Mouse (Mus musculus): ENCODE data around the gene Adam1b. TPM values are rescaled to one million over a fixed set of nuclear protein-coding genes. Genes with fewer than 3 reads are reported as not detected.
A peak's percentile ranks its signal among the peaks of the same experiment; 100 is the strongest.

The Adam1b gene
- polyA plus RNA-seq (2015; fragmentation: Nextera tagmentation; extraction: Ambion mirVana): 0.08 TPM in 1 of 2 replicates, not detected in the other

DNA sequence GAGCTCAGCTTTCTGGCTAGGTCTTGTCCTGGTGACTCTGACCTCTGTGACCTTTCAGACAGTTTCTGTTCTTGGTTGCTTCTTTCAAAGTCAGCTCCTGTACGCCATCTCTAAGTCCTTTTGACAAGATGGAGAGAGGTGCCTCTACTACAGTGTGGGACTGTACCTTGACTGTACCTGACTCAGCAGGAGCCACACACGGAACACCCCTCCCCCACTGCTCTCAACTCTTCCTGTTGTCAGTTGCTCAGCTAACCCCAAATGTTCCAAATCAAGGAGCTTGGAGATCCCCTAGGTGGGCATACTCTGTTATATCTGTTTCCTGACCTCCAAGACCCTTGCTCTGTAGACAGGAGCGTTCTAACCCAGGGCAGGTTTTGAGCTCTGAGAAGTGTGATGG lies at the start of gene Adam1b:
Gene Adam1b, minus strand, starts transcription at position 205 of the 400 bp plus-strand sequence.
- no peak within 1 kb of the TSS for H3K9ac ChIP-seq (replicated peaks)
- no peak within 1 kb of the TSS for H3K4me3 ChIP-seq
- ATAC-seq (replicated peaks): no peak
- H3K9me3 ChIP-seq: no peaks in the 10 kb centered on the region
- no peaks in the 10 kb centered on the region for H3K27me3 ChIP-seq
- no peaks in the 10 kb centered on the region for H3K4me1 ChIP-seq
- H3K36me3 ChIP-seq: no peaks in the 10 kb centered on the region
- 91% methylated on average over 3 of the region's 3 CpGs for WGBS
- no peak within 1 kb of the TSS for H3K4me2 ChIP-seq (replicated peaks)
- no peak within 1 kb of the TSS for H3K27ac ChIP-seq (replicated peaks)

DNA sequence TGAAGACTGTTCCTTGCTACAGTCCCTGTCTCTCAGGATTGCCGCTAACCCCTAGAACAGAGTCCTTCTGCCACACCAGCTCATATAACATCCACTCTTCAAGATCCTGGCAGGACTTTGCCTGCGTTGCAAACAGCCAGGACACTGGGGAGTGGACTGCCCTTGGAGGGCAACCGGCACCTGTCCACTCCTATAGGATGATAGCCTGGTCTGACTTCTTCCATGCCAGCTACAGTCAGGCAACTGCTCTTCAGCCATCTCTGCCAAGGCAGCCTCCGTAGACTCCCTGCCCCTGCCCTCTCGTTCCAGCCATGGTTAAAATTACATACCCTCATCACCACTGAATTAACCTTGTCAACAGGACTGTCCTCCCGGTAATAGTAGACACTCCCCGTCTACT lies 46.0 kb upstream of the Adam1b start:
- no peaks in the 10 kb centered on the region for H3K27me3 ChIP-seq
- 90% methylated on average over 7 of the region's 7 CpGs for WGBS
- ATAC-seq (replicated peaks): no peak
- no peaks in the 10 kb centered on the region for H3K36me3 ChIP-seq
- H3K4me1 ChIP-seq: peaks cover 14% of the 10 kb centered on the region
- no peak overlapping the region for H3K27ac ChIP-seq (replicated peaks)
- no peaks in the 10 kb centered on the region for H3K9me3 ChIP-seq
- H3K4me2 ChIP-seq (replicated peaks): no peak overlapping the region
- H3K4me3 ChIP-seq: no peak overlapping the region
- no peak overlapping the region for H3K9ac ChIP-seq (replicated peaks)

DNA sequence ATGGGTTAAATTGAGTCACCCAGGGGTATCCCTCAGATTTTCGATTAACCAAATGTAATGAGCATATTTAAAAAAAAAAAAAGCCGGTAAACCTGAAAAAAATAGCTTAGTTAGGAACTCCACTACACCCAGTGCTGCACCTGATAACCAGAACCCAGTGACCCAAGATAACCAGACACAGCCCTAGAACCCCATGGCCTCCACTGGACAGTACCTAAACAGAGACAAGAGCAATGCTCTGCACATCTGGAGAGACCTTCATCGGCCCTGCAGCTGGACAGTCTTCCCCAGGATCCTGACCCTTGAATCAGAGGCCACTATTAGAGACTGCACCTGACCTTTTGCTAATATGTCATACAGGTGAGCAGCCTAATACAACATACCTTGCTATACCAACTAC lies 43.8 kb upstream of the Adam1b start:
- no peaks in the 10 kb centered on the region for H3K36me3 ChIP-seq
- ATAC-seq (replicated peaks): no peak
- H3K4me1 ChIP-seq: peaks cover 35% of the 10 kb centered on the region
- no peak overlapping the region for H3K27ac ChIP-seq (replicated peaks)
- 93% methylated on average over 3 of the region's 3 CpGs for WGBS
- no peaks in the 10 kb centered on the region for H3K9me3 ChIP-seq
- no peak overlapping the region for H3K9ac ChIP-seq (replicated peaks)
- no peak overlapping the region for H3K4me2 ChIP-seq (replicated peaks)
- no peak overlapping the region for H3K4me3 ChIP-seq
- no peaks in the 10 kb centered on the region for H3K27me3 ChIP-seq

DNA sequence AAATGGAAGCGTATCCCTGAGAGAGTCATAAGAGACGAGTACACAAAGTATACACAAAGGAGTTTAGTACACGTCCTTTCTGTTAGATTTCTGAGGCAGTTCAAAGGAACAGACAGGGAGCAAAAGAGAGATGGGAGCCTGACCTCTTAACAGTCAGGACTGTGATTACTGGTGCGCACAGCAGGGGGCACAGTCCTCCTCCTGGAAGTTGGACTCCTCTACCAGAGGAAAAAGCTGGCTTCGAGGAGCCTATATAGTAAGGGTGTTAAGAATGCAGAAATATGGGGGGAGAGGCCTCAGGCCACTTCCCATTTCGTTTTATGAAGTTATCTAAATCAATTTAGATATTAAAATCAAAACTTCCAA lies 43.3 kb upstream of the Adam1b start:
- WGBS: 36% methylated on average over 6 of the region's 6 CpGs
- Histone ChIP-seq H3K27ac (replicated peaks) (peak overlapping the region; percentile 97), H3K36me3 (no peaks in the 10 kb centered on the region), H3K9me3 (no peaks in the 10 kb centered on the region), H3K9ac (replicated peaks) (peak overlapping the region; percentile 88), H3K4me2 (replicated peaks) (peak overlapping the region; percentile 83), H3K4me3 (peak overlapping the region; percentile 72), H3K4me1 (peaks cover 36% of the 10 kb centered on the region), H3K27me3 (no peaks in the 10 kb centered on the region)
- ATAC-seq (replicated peaks): no peak

DNA sequence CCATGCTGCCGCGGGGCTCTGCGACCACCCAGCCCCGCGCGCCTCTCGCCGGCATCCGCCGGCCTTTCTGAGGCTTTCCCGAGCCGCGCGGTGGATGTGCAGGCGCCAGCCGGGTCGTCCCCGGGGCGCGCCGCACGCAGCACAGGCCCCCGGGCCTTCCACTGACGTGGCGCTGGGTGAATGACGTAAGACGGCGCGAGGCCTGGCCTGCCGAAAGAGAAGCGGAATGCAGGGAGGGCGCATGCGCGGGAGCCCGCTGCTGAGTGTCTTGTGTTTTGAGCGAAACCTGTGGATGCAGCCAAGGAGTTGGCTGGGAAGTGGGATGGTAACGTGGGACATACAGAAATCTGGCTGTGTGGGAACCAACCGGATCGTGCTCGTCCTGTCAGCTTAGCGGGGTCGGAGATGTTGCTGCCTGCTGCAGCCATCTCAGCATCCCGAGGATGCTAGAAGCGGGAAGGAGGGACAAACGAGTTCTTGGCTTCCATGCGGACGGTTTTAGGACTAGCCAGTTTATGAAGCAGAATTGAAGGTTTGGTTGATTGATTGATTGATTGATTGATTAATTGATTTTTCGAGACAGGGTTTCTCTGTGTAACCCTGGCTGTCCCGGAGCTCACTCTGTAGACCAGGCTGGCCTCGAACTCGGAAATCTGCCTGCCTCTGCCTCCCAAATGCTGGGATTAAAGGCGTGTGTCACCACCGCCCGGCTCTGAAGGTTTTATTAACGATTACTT lies 42.7 kb upstream of the Adam1b start, which contains the start of gene Mapkapk5:
Gene Mapkapk5, minus strand, starts transcription at position 113 of the 737 bp plus-strand sequence.
- Histone ChIP-seq H3K4me2 (replicated peaks) (peak within 1 kb of the TSS; percentile 83), H3K4me1 (peaks cover 36% of the 10 kb centered on the region), H3K4me3 (peak within 1 kb of the TSS; percentile 72), H3K27ac (replicated peaks) (peak within 1 kb of the TSS; percentile 97), H3K9ac (replicated peaks) (peak within 1 kb of the TSS; percentile 88), H3K27me3 (no peaks in the 10 kb centered on the region), H3K9me3 (no peaks in the 10 kb centered on the region), H3K36me3 (no peaks in the 10 kb centered on the region)
- WGBS: 2% methylated on average over 53 of the region's 55 CpGs
- ATAC-seq (replicated peaks): peak; percentile 93

DNA sequence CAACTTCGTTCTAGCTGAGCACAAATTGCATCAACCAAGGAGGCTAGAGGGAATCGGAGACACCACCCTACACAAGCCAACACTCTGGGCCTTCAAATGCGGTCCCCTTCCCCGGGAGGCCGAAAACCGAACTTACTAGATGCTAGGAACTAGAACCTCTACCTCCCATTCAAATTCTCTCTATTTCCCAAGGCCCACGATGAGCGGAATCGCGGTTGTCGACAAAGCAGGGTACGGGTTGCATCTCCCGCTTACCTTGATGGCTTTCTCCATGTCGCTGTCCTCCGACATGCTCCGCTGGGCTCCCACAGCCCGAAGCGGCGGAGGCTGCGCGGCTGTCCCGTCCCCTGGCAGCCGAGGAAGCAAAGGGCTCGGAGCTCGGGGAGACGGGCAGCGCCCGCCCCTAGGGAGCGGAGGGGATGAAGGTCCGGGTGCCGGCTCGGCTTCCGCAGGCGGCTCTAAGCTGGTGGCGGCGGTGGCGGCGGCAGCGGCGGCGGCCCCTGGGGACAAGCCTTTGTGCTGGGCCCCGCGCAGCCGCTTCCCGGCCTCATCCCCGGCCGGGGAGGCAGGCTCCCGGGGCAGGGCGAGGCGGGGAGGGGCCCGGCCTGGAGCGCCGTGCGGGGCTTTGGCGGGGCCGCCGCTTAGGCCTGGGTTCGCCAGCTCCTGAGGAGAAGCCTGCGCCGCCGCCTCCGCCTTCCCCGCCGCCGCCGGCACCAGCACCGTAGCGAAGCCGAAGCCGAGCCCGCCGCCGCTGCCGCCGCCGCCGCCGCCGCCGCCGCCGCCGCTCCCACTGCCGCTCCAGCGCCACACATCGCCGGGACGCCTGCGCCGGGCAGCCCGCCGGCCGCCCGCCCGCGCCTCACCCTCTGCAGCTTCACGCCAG lies 41.9 kb upstream of the Adam1b start, which contains the start of the genes Adam1a and Gm42878:
Gene Adam1a, minus strand, starts transcription at position 573 of the 883 bp plus-strand sequence.
Gene Gm42878, minus strand, starts transcription at position 573 of the 883 bp plus-strand sequence.
- Histone ChIP-seq H3K36me3 (no peaks in the 10 kb centered on the region), H3K4me2 (replicated peaks) (peak within 1 kb of the TSS; percentile 83), H3K4me3 (peak within 1 kb of the TSS; percentile 72), H3K9ac (replicated peaks) (peak within 1 kb of the TSS; percentile 88), H3K4me1 (peaks cover 36% of the 10 kb centered on the region), H3K9me3 (no peaks in the 10 kb centered on the region), H3K27ac (replicated peaks) (peak within 1 kb of the TSS; percentile 97), H3K27me3 (no peaks in the 10 kb centered on the region)
- WGBS: under 1% methylated on average over 59 of the region's 97 CpGs
- peak; percentile 77 for ATAC-seq (replicated peaks)

DNA sequence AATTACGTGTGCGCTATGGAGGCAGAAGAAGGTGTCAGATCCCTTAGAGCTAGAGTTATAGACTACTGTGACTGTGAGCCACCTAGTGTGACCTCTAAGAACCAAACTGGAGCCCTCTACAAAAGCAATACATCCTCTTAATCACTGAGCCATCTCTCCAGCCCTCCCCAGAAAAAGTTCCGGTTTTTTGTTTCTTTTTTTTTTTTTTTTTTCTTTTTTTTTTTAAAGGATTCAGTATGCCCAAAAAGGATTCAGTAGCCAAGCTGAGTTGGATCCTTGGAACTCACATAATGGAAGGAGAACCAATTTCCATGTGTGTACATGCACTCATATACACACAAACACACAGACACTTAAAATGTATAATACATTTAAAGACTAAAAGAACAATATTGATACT lies 40.1 kb upstream of the Adam1b start:
- Histone ChIP-seq H3K4me3 (no peak overlapping the region), H3K4me1 (peaks cover 36% of the 10 kb centered on the region), H3K27me3 (no peaks in the 10 kb centered on the region), H3K27ac (replicated peaks) (no peak overlapping the region), H3K36me3 (no peaks in the 10 kb centered on the region), H3K9me3 (no peaks in the 10 kb centered on the region), H3K9ac (replicated peaks) (no peak overlapping the region), H3K4me2 (replicated peaks) (no peak overlapping the region)
- no peak for ATAC-seq (replicated peaks)
- 68% methylated on average over 3 of the region's 3 CpGs for WGBS

DNA sequence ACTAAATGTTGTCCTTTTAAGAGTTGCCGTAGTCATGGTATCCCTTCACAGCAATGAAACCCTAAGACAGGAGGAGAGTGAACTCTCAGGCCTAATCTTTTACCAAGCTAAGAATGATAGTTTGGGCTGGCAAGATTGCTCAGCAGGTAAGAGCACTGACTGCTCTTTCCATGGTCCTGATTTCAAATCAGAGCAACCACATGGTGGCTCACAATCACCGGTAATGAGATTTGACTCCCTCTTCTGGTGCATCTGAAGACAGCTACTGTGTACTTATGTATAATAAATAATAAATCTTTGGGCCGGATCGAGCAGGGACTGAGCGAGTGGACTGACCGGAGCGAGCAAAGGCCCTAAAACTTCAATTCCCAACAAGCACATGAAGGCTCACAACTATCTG lies 38.0 kb upstream of the Adam1b start:
- no peak overlapping the region for H3K4me2 ChIP-seq (replicated peaks)
- no peaks in the 10 kb centered on the region for H3K27me3 ChIP-seq
- no peaks in the 10 kb centered on the region for H3K9me3 ChIP-seq
- ATAC-seq (replicated peaks): no peak
- WGBS: 87% methylated on average over 7 of the region's 7 CpGs
- H3K4me1 ChIP-seq: peaks cover 30% of the 10 kb centered on the region
- H3K9ac ChIP-seq (replicated peaks): no peak overlapping the region
- H3K4me3 ChIP-seq: no peak overlapping the region
- H3K36me3 ChIP-seq: peaks cover 12% of the 10 kb centered on the region
- H3K27ac ChIP-seq (replicated peaks): no peak overlapping the region

DNA sequence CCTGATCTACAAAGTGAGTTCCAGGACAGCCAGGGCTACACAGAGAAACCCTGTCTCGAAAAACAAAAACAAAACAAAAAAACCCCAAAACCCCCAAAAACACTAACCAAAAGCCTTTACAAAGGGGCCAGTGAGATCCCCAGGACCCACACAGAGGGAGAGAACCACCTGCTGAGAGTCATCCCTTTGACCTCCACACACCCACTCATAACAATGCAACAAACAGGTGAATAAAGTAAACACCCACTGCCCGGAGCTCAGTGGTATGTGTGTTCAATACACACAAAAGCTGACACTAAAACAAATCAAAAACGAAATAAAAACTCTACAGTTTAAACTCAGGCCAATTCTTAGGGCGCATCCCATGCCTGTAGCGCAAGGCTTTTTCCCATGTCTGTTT lies 36.8 kb upstream of the Adam1b start:
- H3K27ac ChIP-seq (replicated peaks): no peak overlapping the region
- ATAC-seq (replicated peaks): no peak
- H3K4me2 ChIP-seq (replicated peaks): no peak overlapping the region
- 91% methylated on average over 5 of the region's 5 CpGs for WGBS
- H3K4me3 ChIP-seq: no peak overlapping the region
- H3K9me3 ChIP-seq: no peaks in the 10 kb centered on the region
- H3K36me3 ChIP-seq: peaks cover 24% of the 10 kb centered on the region
- H3K27me3 ChIP-seq: no peaks in the 10 kb centered on the region
- H3K4me1 ChIP-seq: peaks cover 29% of the 10 kb centered on the region
- no peak overlapping the region for H3K9ac ChIP-seq (replicated peaks)

DNA sequence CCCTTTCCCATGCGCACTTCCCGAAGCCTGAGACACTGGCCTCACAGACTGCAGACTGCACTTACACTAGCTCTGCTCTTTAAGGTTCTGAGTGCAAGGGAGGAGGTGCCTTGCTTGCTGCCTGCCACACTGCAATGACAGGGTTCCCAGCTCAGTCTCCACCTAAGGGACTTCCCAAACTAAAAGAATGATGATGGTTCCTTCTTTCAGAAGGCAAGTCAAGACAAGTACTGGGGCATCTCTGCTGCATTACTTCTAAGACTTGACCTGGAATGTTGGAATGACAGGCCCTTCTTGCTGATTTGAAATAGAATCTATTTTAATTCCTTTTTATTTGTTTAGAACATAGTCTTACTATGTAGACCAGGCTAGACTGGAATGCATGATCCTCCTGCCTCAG lies 34.4 kb upstream of the Adam1b start:
- Histone ChIP-seq H3K4me3 (no peak overlapping the region), H3K4me2 (replicated peaks) (no peak overlapping the region), H3K27ac (replicated peaks) (no peak overlapping the region), H3K36me3 (peaks cover 45% of the 10 kb centered on the region), H3K4me1 (peaks cover 6% of the 10 kb centered on the region), H3K9me3 (no peaks in the 10 kb centered on the region), H3K27me3 (no peaks in the 10 kb centered on the region), H3K9ac (replicated peaks) (no peak overlapping the region)
- ATAC-seq (replicated peaks): no peak
- WGBS: 72% methylated on average over 2 of the region's 2 CpGs

DNA sequence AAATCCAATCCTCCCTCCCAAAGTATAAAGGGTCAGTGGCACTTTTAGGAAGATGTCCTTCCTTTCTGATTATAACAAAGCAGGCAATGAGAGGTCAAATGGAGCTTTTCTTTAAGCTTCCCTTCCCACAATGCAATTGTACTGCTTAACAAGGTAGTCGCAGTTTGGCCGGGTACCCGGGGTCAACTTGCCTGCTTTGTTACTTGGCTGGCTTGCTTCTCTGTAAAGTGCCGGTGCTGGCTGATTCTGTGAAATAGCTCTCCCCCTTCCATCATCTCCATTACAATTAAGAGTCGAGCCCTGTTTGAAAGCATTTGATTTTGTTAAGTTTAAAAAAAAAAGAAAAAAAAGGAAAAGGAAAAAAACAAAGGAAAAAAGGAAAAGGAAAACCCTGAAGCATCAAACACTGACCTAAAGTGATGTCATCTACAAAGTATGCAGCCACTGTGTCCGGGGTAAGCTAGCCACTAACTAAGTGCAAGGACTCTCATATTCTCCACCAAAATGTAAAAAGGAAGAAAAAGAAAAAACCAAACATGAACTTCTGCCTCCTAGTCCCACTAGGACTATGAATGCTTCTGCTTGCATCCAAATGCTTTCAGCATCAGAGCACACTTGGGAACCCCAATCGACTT lies 33.8 kb upstream of the Adam1b start:
- Histone ChIP-seq H3K27ac (replicated peaks) (no peak overlapping the region), H3K9ac (replicated peaks) (no peak overlapping the region), H3K4me1 (peaks cover under 1% of the 10 kb centered on the region; the same call in 1 of the 2 replicates), H3K4me3 (no peak overlapping the region), H3K4me2 (replicated peaks) (no peak overlapping the region), H3K9me3 (no peaks in the 10 kb centered on the region), H3K36me3 (peaks cover 50% of the 10 kb centered on the region), H3K27me3 (no peaks in the 10 kb centered on the region)
- WGBS: 36% methylated on average over 7 of the region's 7 CpGs
- ATAC-seq (replicated peaks): no peak

DNA sequence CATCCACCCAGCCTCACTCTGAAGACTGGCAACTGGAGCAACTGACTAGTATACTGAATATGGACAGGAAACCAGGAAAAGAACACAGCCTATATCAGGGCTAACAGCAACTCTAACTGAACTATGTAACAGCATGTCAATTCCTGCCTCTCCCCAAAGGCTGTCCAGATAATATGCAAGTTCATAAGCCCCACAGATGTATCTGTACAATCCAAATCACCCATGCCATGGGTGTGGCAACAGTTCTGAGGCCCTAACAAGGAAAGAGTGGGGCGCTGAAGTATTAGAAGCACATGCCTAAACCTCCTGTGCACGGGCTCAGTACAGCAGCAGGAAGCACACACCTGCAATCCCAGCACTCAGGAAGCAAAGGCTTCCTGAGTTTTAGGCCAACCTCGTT lies 31.9 kb upstream of the Adam1b start:
- H3K27ac ChIP-seq (replicated peaks): no peak overlapping the region
- ATAC-seq (replicated peaks): no peak
- H3K36me3 ChIP-seq: peaks cover 66% of the 10 kb centered on the region
- 98% methylated on average over 3 of the region's 3 CpGs for WGBS
- no peak overlapping the region for H3K9ac ChIP-seq (replicated peaks)
- no peak overlapping the region for H3K4me3 ChIP-seq
- no peaks in the 10 kb centered on the region for H3K9me3 ChIP-seq
- no peaks in the 10 kb centered on the region for H3K27me3 ChIP-seq
- no peaks in the 10 kb centered on the region for H3K4me1 ChIP-seq
- no peak overlapping the region for H3K4me2 ChIP-seq (replicated peaks)
